Mouse (Mus musculus) c-Kit-positive CD71-negative TER-119-negative erythroid progenitor cells, embryonic 14.5 days (primary cell): Measurements from ENCODE around the gene Camkmt.

ENCODE experiments used
- DNase-seq: peaks from one replicate; pipeline ENCODE4 v3.0.0-alpha.2; 2013; ENCODE audit warnings: low read depth

Gene Camkmt

GRCm38 (mm10) chr17:85372523-85372922 lies 282.2 kb downstream of the Camkmt start:
- DNase-seq = no peak

DNA sequence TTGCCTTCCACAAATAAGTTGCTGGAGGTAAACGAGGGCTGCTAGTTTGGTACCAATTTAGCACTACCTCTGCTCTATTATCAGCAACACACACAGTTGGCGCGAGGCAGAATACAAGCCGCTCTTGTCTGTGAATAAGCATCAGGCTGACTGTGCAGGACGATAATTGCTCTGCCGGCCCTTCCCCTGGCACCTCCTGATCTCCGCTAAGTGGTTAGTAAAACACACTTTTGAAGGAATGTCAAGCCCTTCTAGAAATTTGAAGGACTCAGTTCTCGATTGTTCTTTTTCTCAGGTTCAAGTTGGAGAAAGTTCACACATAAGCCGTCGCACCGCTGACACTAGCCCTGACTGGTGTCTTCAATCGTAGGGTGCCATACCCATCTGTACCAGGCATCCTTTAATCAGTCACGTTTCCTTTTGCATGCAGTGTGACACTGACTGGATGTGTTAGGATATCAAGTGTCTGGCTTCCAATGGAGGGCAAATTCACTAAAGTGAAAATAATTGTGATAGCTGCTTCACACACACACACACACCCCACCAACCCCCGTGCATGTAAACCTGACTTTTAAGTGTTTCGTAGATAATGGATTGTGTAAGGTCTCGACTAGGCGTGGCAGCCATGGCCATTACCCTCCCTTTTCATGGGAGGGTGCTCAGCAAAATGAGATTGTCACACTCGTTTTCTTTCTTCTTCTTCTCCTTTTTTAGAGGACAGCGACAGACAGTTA lies 283.9 kb downstream of the Camkmt start:
- no peak for DNase-seq

GRCm38 (mm10) chr17:85374834-85375176 lies 284.5 kb downstream of the Camkmt start:
- no peak for DNase-seq

GRCm38 (mm10) chr17:85375523-85375922 lies 285.2 kb downstream of the Camkmt start:
- no peak for DNase-seq

- DNase-seq = no peak
These were observed 287.1 kb downstream of the Camkmt start for GRCm38 (mm10) chr17:85377496-85377895.

GRCm38 (mm10) chr17:85379101-85379500 lies 288.7 kb downstream of the Camkmt start:
- no peak for DNase-seq

- DNase-seq = no peak
These were observed 291.3 kb downstream of the Camkmt start for GRCm38 (mm10) chr17:85381578-85382223.

DNA sequence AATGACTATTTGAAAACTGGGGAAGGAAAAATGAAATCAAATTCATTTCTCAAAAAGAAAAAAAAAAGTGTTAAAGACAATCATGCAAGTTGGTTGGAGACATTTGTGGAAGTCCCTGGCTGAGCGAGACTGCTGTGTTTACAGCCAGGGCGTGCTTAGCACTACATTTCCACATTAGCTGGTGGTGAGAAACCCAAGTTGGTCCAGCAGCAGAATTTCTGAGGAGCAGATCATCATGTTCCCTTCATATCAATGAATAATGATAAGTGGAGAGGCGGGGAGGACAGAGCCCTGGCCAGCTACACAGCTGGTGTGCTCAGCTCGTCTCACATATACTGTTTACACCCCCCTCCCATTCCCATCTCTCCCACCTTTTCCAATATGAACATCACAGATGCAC lies 292.0 kb downstream of the Camkmt start:
- no peak for DNase-seq

DNA sequence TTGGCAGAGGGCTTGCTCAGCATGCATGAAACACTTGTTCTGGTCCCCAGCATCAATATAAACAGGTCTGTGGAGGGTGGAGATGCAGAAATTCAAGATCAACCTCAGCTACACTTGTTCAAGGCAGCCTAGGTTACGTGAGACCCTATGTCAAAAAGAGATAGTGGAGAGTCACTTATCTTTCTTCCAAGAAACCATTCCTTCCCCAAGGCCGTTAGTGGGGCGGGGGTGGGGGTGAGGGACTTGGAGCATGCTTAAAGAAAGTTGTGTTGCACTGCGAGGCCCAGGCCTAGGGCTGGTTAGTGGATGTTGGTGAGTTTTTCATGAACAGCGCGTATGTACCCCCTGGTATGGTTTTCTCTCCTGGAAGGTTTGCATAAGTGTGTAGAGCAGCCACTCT lies 292.6 kb downstream of the Camkmt start:
- no peak for DNase-seq

- DNase-seq = no peak
These were observed 302.9 kb downstream of the Camkmt start for GRCm38 (mm10) chr17:85393091-85393890.

DNA sequence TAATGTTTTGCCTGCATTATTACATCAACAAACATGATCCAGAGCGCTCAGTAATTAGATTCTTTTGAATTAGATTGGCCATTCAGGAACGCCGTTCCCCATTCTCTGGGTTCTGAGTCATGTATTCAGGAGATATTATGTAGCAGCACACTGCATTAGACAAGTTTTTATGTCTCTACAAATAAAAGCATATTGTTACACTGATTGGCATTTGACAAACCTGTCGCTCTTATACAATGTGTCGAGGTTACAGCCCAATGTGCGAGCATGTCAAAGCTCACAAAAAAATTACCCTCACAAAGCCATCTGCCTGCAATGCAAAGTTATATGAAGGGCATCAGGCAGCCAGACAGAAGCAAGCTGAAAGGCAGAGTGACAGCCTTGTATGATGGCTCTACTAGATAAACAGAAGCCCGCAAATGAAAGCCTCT lies 303.6 kb downstream of the Camkmt start:
- no peak for DNase-seq

DNA sequence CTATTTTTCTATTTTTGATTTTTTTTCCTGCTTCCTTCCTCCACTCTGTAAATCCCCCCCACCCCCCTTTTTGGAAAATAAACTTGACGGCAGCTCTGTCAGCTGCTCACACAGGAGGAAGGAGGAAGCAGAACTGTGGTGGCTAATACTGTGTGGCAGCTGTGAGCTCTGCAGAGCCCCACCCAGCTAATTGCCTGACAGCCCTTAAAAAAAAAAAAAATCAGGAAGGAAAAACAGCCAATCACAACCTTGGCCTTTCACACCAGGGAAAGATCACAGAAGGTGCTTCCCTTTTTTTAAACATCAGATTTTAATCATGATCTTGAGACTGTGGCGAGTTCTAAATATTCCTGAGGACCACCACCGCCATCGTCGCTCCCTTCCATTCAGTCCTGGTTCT lies 305.1 kb downstream of the Camkmt start:
- peak; percentile 13 for DNase-seq

GRCm38 (mm10) chr17:85400751-85401150 lies 310.4 kb downstream of the Camkmt start:
- no peak for DNase-seq

- no peak for DNase-seq
These were observed 314.8 kb downstream of the Camkmt start for GRCm38 (mm10) chr17:85405161-85405560.

GRCm38 (mm10) chr17:85406195-85406594 lies 315.8 kb downstream of the Camkmt start:
- no peak for DNase-seq

DNA sequence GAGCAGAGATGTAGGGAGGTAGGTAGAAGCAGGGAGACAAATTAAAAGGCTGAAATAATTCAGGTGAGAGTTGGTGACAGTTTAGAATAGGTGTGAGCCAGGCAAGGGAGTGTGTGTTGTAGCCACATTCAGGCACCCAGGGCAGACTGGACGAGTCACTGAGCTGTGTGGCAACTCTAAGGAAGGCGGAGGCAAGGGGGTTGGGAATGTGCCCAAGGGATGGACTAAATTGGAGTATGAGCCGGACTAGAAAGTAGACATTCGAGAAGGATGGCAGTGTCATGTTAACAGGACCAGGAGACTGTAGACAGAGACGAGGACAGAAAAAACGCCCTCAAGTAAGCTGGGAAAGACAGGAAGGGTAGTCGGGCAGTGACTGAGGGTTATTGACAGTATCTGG lies 338.5 kb downstream of the Camkmt start:
- no peak for DNase-seq

GRCm38 (mm10) chr17:85432923-85433322 lies 342.6 kb downstream of the Camkmt start:
- DNase-seq = no peak

- DNase-seq = no peak
These were observed 352.7 kb downstream of the Camkmt start for GRCm38 (mm10) chr17:85443036-85443435.

GRCm38 (mm10) chr17:85454419-85454983 lies 364.1 kb downstream of the Camkmt start:
- no peak for DNase-seq

- no peak for DNase-seq
These were observed 364.7 kb downstream of the Camkmt start for GRCm38 (mm10) chr17:85455063-85455462.

DNA sequence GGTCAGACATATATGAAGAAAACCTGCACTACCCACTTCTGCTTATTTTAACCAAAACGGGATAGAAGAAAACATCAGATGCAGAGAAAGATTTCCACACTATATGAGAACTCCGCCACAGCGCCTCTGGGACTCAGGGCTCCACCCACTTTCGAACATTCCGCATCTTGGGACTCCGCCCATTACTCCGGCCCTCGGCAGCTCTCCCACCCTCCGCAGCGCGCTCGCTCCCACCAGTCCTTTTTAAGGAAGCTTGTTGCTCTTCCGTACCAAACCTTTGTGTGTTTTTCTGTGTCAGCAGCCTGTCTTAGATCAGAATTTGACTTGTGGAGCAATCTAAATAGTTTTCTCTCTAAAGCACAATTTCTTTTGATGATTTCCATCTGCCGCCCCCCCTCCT lies 367.7 kb downstream of the Camkmt start:
- peak; percentile 19 for DNase-seq

DNA sequence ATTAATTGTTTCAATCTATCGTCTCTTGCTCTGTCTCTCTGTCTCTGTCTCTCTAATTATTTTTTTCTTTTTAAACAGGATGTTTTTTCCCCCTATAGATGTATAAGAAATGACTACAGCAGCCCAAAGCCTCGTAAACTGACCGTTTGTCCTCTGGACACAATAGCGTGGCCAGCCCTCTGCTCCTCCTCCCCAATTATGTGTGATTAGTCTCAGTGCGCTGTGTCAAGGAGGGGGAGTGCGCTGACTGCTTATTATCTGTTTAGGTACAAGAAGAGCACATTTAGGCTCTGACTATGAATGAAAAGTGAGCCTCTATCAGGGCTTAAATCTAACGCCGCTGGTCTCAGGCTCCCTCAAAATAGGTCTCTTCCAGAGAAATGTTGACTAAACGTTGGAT lies 368.2 kb downstream of the Camkmt start:
- no peak for DNase-seq

GRCm38 (mm10) chr17:85461577-85461976 lies 371.2 kb downstream of the Camkmt start:
- no peak for DNase-seq
